Mouse (Mus musculus) CH12.LX (cell line): ENCODE results near the gene Mrrf.

ENCODE experiments used
- BHLHE40 ChIP-seq: IDR thresholded peaks from 2 replicates; pipeline ENCODE4 v1.6.1; 2011; ENCODE audit warnings: mild to moderate bottlenecking, low read depth, low read length, improper control_type of control experiment
- CTCF ChIP-seq, 2 experiments: IDR thresholded peaks in 1 of 2; conservative IDR thresholded peaks in 1 of 2; 2 replicates each; pipeline ENCODE4 v1.5.1; 2011 to 2012; ENCODE audit warnings: low read depth in 2 of 2, low read length in 2 of 2, improper control_type of control experiment in 1 of 2, inconsistent platforms in 1 of 2, mild to moderate bottlenecking in 1 of 2, moderate library complexity in 1 of 2
- EP300 ChIP-seq: IDR thresholded peaks from 2 replicates; pipeline ENCODE4 v1.6.1; 2011; ENCODE audit warnings: low read length, improper control_type of control experiment
- ETS1 ChIP-seq: conservative IDR thresholded peaks from 2 replicates; pipeline ENCODE4 v1.6.1; 2012; ENCODE audit warnings: low read depth, mild to moderate bottlenecking, inconsistent platforms, low read length, improper control_type of control experiment, moderate library complexity
- GABPA ChIP-seq: IDR thresholded peaks from 2 replicates; pipeline ENCODE4 v1.6.1; 2012; ENCODE audit warnings: low read depth, low read length, improper control_type of control experiment, inconsistent platforms; ENCODE audit not compliant: insufficient replicate concordance
- KAT2A ChIP-seq: IDR thresholded peaks from 2 replicates; pipeline ENCODE4 v1.6.1; 2012; ENCODE audit warnings: low read length, improper control_type of control experiment, inconsistent platforms; ENCODE audit not compliant: insufficient replicate concordance
- MEF2A ChIP-seq: IDR thresholded peaks from 2 replicates; pipeline ENCODE4 v1.6.1; 2014; ENCODE audit warnings: low read depth, mild to moderate bottlenecking, inconsistent platforms, low read length, improper control_type of control experiment, borderline replicate concordance
- POLR2A ChIP-seq: IDR thresholded peaks from 2 replicates; pipeline ENCODE4 v1.6.1; 2011; ENCODE audit warnings: low read depth, mild to moderate bottlenecking, improper control_type of control experiment, low read length
- TBP ChIP-seq: conservative IDR thresholded peaks from 2 replicates; pipeline ENCODE4 v1.6.1; 2011; ENCODE audit warnings: low read depth, low read length, improper control_type of control experiment
- USF1 ChIP-seq: IDR thresholded peaks from 2 replicates; pipeline ENCODE4 v1.6.1; 2014; ENCODE audit warnings: low read depth, mild to moderate bottlenecking, inconsistent platforms, low read length, improper control_type of control experiment
- ZKSCAN1 ChIP-seq: IDR thresholded peaks from 2 replicates; pipeline ENCODE4 v1.6.1; 2012; ENCODE audit warnings: low read depth, inconsistent platforms, low read length, improper control_type of control experiment, borderline replicate concordance
- ZMIZ1 ChIP-seq: IDR thresholded peaks from 2 replicates; pipeline ENCODE4 v1.6.1; 2012; ENCODE audit warnings: low read depth, mild to moderate bottlenecking, inconsistent platforms, low read length, improper control_type of control experiment

GRCm38 (mm10) chr2:36207071-36207470 lies 70.9 kb downstream of the Mrrf start:
- TF ChIP-seq KAT2A (no peak), CTCF (conservative IDR thresholded peaks at IDR 0.05 in 1 of 2, IDR thresholded peaks at IDR 0.05 in 1 of 2; ENCODE audit: low read depth in 2 of 2, low read length in 2 of 2) (no peak), ZKSCAN1 (no peak), ETS1 (no peak), POLR2A (no peak), BHLHE40 (no peak), EP300 (no peak), GABPA (no peak), ZMIZ1 (no peak), USF1 (no peak), TBP (no peak), MEF2A (no peak)
